Mouse (Mus musculus) Patski (cell line): Measurements from ENCODE around the gene Top3b. TPM values are rescaled to one million over a fixed set of nuclear protein-coding genes. Genes with fewer than 3 reads are reported as not detected.
"Not testable (repeated sequence)": the region's sequence is repeated elsewhere in the genome, so short reads cannot be mapped to it uniquely, and the experiment has no call there.

ENCODE experiments used
- ATAC-seq: fragments of 100-300 bp; one replicate; pipeline ENCODE4 v1.8.0; 2021
- CTCF ChIA-PET: fragments of 350-600 bp; sonication (Branson Sonifier 250); formaldehyde crosslinking; loops from one replicate; lab custom pipeline; 2022; ENCODE audit warnings: inconsistent platforms; lab: Charles Lee
- POLR2A ChIA-PET: fragments of 350-600 bp; sonication (Branson Sonifier 250); formaldehyde crosslinking; loops from one replicate; lab custom pipeline; 2022; ENCODE audit warnings: antibody characterized with exemption, inconsistent platforms; lab: Charles Lee
- DNase-seq: peaks from one replicate; pipeline ENCODE4 v3.0.0-alpha.2; 2011; ENCODE audit warnings: low read depth, low spot score
- H3K27me3 ChIP-seq: fragments of 371-371 bp; one replicate; pipeline ENCODE4 v1.5.1; 2021
- CTCF ChIP-seq: fragments of 100-300 bp; IDR thresholded peaks from one replicate; pipeline ENCODE4 v1.5.1; 2021
- in situ Hi-C: fragments of 300-500 bp; cut with MboI; formaldehyde crosslinking; loops from 3 replicates; pipeline ENCODE4 v1.11.1; 2018; ENCODE audit warnings: low pct_unique_long_range_greater_than_20kb, mixed read lengths
- polyA plus RNA-seq: library from polyadenylated mRNA; unstranded; gene quantifications from one replicate; pipeline ENCODE4 v1.2.3, GENCODE M21; 2021

The Top3b gene
- polyA plus RNA-seq, 1 experiment from 2014 or later = 83.3 TPM

- CTCF ChIA-PET = no interaction called here
- in situ Hi-C loops = no loop called here
Observed at GRCm38 (mm10) chr16:16924481-16924880, 53.9 kb downstream of the Top3b start.

GRCm38 (mm10) chr16:16926536-16926935 lies 56.0 kb downstream of the Top3b start:
- TF ChIP-seq CTCF = no peak
- CTCF ChIA-PET = no interaction called here
- DNase-seq (no peak), ATAC-seq (no peak)
- H3K27me3 ChIP-seq = no peaks in the 10 kb centered on the region
- POLR2A ChIA-PET = no interaction called here
- in situ Hi-C loops = no loop called here

More at GRCm38 (mm10) chr16:16924481-16924880, 53.9 kb downstream of the Top3b start:
- H3K27me3 ChIP-seq = no peaks in the 10 kb centered on the region
- TF ChIP-seq CTCF = no peak
- no peak for DNase-seq
- no peak for ATAC-seq
- POLR2A ChIA-PET = no interaction called here

DNA sequence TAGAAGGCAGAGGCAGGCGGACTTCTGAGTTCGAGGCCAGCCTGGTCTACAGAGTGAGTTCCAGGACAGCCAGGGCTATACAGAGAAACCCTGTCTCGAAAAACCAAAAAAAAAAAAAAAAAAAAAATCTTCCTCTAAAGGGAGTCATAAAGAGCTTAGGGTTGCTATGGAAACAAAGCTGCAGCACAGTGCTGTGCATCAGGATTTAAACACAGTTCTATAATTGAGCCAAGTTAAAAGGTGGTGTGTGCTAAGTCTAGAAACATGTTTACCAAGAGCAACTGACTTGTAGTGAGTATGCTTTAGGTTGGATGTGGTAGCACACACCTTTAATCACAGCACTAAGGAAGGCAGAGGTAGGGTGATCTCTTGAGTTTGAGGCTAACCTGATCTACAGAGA lies 58.4 kb downstream of the Top3b start:
- POLR2A ChIA-PET = interaction anchor here (0.6 to 0.7 kb wide), 2 partner anchors 658 to 1353 kb away, joined by 3 read pairs; no protein-coding TSS in a partner anchor
- DNase-seq, CTCF ChIA-PET, H3K27me3 ChIP-seq, in situ Hi-C loops: not testable (repeated sequence)
- peak; percentile 7 for ATAC-seq

GRCm38 (mm10) chr16:16930326-16930725 lies 59.8 kb downstream of the Top3b start:
- no peak for ATAC-seq
- TF ChIP-seq CTCF = no peak
- in situ Hi-C loops = loop anchor here (5.0 kb wide), 1 partner anchor 42 kb away; no protein-coding TSS in a partner anchor
- no peaks in the 10 kb centered on the region for H3K27me3 ChIP-seq
- ChIA-PET POLR2A (interaction anchor here (1.1 kb wide), 1 partner anchor 9 kb away, joined by 4 read pairs; no protein-coding TSS in a partner anchor), CTCF (no interaction called here)
- no peak for DNase-seq

DNA sequence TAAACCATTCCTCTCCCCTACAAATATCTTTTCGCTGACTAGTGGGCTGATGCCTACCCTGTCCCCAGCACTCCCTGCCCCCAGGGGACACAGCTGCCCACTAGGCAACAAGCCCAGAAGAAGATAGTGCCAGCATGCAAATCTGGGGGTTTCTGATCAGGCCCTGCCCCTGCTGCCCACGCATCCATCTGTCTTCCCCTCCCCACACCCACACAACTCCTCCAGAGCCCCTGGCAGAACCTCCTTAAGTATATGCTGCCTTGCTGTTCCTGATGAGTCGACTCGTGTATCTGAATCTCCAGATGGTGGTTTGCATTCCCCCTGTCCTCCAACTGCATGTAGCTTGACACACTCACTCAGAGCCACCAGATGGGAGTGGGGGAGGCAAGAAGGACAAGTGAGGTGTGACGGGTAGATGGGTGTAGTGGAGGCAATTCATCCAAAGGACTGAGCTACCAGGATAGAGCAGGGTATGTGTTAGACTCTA lies 60.3 kb downstream of the Top3b start:
- TF ChIP-seq CTCF = no peak
- CTCF ChIA-PET = interaction anchor here (1.1 to 1.7 kb wide), 3 partner anchors 8 to 10 kb away, joined by 3 to 6 read pairs (median 5); no protein-coding TSS in a partner anchor
- DNase-seq = no peak
- in situ Hi-C loops = loop anchor here (5.0 kb wide), 1 partner anchor 41 kb away; no protein-coding TSS in a partner anchor
- no peaks in the 10 kb centered on the region for H3K27me3 ChIP-seq
- POLR2A ChIA-PET = interaction anchor here (1.1 kb wide), 1 partner anchor 10 kb away, joined by 4 read pairs; no protein-coding TSS in a partner anchor
- no peak for ATAC-seq

DNA sequence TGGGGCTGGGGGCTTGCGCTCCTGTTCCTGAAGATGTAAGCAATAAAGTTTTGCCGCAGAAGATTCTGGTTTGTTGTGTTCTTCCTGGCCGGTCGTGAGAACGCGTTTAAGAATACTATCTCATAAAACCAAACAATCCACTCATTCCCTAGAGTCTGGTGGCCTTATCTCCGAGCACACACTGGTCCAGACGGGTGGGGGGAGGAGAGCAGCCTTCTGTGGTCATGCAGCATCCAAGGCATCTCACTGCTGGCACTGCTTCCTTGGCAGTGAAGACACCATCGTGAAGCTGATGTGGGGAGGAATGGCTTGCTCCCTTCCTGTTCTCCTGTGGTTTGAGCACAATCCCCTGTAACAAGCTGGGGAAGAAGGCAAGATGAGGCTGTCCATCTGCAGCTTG lies 69.0 kb downstream of the Top3b start:
- in situ Hi-C loops = no loop called here
- ChIA-PET CTCF (no interaction called here), POLR2A (no interaction called here)
- DNase-seq = no peak
- no peak for ATAC-seq
- no peaks in the 10 kb centered on the region for H3K27me3 ChIP-seq
- TF ChIP-seq CTCF = no peak

- POLR2A ChIA-PET = no interaction called here
- CTCF ChIA-PET = interaction anchor here (1.1 kb wide), 1 partner anchor 10 kb away, joined by 3 read pairs; no protein-coding TSS in a partner anchor
- peaks cover under 1% of the 10 kb centered on the region for H3K27me3 ChIP-seq
- in situ Hi-C loops = no loop called here
- no peak for TF ChIP-seq CTCF
- DNase-seq = no peak
- ATAC-seq = no peak
Observed at GRCm38 (mm10) chr16:16941078-16941477, 70.5 kb downstream of the Top3b start.

Other genes with a start within 250 kb of the Top3b start
- not detected for gene Olfr19, start 194.3 kb upstream of the Top3b start, polyA plus RNA-seq
- 0.08 TPM for gene Spag6l, start 41.3 kb upstream of the Top3b start, polyA plus RNA-seq
- not detected for gene Igll1, start 6.8 kb upstream of the Top3b start, polyA plus RNA-seq
- 0.56 TPM for gene Vpreb1, start 107 bp downstream of the Top3b start, polyA plus RNA-seq
- 36.2 TPM for gene Ppm1f, start 25.7 kb downstream of the Top3b start, polyA plus RNA-seq
- gene Mapk1, start 112.6 kb downstream of the Top3b start, polyA plus RNA-seq = 142 TPM
- 3.8 TPM for gene Ypel1, start 199.0 kb downstream of the Top3b start, polyA plus RNA-seq
- 77.7 TPM for gene Ppil2, start 240.5 kb downstream of the Top3b start, polyA plus RNA-seq